Mouse (Mus musculus): Measurements from ENCODE around the gene Scd1.
A peak's percentile ranks its signal among the peaks of the same experiment; 100 is the strongest.

Gene Scd1

DNA sequence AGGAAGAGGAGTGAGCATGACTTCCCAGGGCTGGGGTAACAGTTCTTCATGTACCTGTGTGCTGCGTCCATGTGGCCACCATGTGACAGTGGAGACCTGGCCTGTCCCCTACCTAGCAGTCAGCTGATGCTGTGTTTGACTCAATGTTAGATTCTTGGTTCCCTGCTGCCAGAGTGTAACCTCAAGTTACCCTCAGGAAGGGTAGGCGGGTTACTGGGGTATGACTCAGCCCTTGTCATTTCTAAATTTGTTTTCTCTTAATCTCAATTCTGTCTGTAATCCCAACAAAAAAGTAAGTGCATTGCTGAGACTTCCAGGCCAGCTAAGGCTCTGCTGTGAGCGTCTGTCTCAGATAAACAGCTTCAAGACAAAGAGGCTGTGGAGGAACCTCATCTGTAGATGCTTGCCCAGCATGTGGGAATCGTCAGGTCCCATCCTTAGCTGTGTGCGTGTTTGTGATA, 13.7 kb downstream of the Scd1 start:
- H3K9me3 ChIP-seq (ENCODE audit: low read length), result no peaks in the 10 kb centered on the region
- no peaks in the 10 kb centered on the region for H3K27me3 ChIP-seq (ENCODE audit: insufficient read depth, low read length)
- H3K4me3 ChIP-seq (replicated peaks; ENCODE audit: low read length), result no peak overlapping the region
- TF ChIP-seq CTCF (conservative IDR thresholded peaks at IDR 0.05; ENCODE audit: low read length) (no peak), POU5F1 (IDR thresholded peaks at IDR 0.05; ENCODE audit: borderline replicate concordance, low read length) (no peak), NANOG (IDR thresholded peaks at IDR 0.05; ENCODE audit: borderline replicate concordance, low read length) (no peak)
- H3K4me1 ChIP-seq (replicated peaks; ENCODE audit: low read depth, low read length), result peaks cover 22% of the 10 kb centered on the region
- peaks cover 43% of the 10 kb centered on the region for H3K36me3 ChIP-seq (ENCODE audit: insufficient read depth, low read length)

DNA sequence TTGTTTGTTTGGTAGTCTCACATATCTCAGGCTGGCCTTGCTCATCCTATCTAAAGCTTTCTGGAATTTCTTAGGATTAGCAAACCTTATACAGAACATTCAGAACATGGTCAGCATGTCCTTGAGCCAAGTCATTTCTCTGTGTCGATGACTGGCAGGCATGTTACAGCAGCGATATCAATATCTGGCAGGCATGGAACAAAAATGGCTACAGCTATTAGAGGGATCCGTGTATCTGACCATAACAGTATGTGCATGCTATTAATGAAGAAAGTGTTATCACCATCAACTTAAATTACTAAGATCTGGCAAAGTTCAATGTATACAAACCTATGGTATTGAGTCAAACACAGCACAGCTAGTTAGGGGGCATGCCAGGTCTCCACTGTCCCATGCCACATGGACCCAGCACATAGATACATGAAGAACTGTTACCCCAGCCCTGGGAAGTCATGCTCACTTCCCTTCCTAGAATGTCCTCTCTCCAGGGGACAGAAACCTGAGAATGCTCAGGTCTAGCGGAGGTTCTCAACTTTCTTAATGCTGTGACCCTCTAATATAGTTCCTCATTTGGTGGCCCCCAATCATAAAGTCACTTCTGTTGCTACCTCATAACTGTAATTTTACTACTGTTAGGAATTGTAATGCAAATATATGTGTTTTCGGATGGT, 15.2 kb downstream of the Scd1 start:
- H3K27me3 ChIP-seq (ENCODE audit: insufficient read depth, low read length), result no peaks in the 10 kb centered on the region
- H3K4me1 ChIP-seq (replicated peaks; ENCODE audit: low read depth, low read length), result peaks cover 33% of the 10 kb centered on the region
- H3K9me3 ChIP-seq (ENCODE audit: low read length), result no peaks in the 10 kb centered on the region
- H3K4me3 ChIP-seq (replicated peaks; ENCODE audit: low read length), result no peak overlapping the region
- H3K36me3 ChIP-seq (ENCODE audit: insufficient read depth, low read length), result peaks cover 28% of the 10 kb centered on the region
- TF ChIP-seq POU5F1 (IDR thresholded peaks at IDR 0.05; ENCODE audit: borderline replicate concordance, low read length) (no peak), CTCF (conservative IDR thresholded peaks at IDR 0.05; ENCODE audit: low read length) (no peak), NANOG (IDR thresholded peaks at IDR 0.05; ENCODE audit: borderline replicate concordance, low read length) (no peak)

DNA sequence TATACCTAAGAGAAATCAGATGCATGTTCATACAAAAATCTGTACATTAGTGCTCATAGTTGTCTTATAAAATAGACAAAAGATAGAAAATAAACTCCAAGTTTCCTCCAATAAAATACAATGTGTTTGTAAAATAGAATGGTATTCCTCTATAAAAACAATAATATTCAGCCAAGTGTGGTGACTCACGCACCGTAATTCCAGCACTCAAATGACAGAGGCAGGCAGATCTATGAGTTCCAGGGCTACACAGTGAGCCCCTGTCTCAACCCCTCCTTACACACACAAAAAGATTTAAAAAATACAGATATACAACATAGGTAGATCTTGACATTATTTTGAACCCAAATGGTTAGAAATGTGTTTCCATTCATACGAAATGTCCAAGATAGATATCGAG, 15.8 kb downstream of the Scd1 start:
- Histone ChIP-seq H3K9me3 (ENCODE audit: low read length) (no peaks in the 10 kb centered on the region), H3K36me3 (ENCODE audit: insufficient read depth, low read length) (peaks cover 21% of the 10 kb centered on the region), H3K4me3 (replicated peaks; ENCODE audit: low read length) (no peak overlapping the region), H3K27me3 (ENCODE audit: insufficient read depth, low read length) (no peaks in the 10 kb centered on the region), H3K4me1 (replicated peaks; ENCODE audit: low read depth, low read length) (peaks cover 39% of the 10 kb centered on the region)
- TF ChIP-seq CTCF (conservative IDR thresholded peaks at IDR 0.05; ENCODE audit: low read length) (no peak), NANOG (IDR thresholded peaks at IDR 0.05; ENCODE audit: borderline replicate concordance, low read length) (no peak), POU5F1 (IDR thresholded peaks at IDR 0.05; ENCODE audit: borderline replicate concordance, low read length) (no peak)

DNA sequence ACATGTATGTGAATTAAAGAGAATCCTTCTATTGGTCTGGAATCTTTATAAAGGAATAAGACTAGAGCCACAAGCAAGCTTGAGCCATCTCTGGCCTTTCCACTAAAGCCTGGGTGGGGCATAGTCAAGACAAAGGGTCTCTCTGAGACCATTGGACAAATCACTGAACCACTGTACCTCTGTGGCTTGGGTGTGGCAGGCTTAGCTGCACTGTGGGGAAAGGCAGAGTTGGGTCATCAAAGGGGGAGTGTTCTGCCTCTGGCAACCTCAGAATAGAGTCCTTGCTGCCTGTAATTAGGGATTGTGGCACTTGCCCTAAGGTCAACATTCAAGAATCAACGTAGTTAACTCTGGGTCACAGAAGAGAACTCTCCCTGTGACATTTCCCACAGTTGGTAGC, 18.2 kb downstream of the Scd1 start:
- Histone ChIP-seq H3K4me3 (replicated peaks; ENCODE audit: low read length) (no peak overlapping the region), H3K36me3 (ENCODE audit: insufficient read depth, low read length) (no peaks in the 10 kb centered on the region)
- TF ChIP-seq POU5F1 (IDR thresholded peaks at IDR 0.05; ENCODE audit: borderline replicate concordance, low read length) (no peak), CTCF (conservative IDR thresholded peaks at IDR 0.05; ENCODE audit: low read length) (no peak), NANOG (IDR thresholded peaks at IDR 0.05; ENCODE audit: borderline replicate concordance, low read length) (no peak)

DNA sequence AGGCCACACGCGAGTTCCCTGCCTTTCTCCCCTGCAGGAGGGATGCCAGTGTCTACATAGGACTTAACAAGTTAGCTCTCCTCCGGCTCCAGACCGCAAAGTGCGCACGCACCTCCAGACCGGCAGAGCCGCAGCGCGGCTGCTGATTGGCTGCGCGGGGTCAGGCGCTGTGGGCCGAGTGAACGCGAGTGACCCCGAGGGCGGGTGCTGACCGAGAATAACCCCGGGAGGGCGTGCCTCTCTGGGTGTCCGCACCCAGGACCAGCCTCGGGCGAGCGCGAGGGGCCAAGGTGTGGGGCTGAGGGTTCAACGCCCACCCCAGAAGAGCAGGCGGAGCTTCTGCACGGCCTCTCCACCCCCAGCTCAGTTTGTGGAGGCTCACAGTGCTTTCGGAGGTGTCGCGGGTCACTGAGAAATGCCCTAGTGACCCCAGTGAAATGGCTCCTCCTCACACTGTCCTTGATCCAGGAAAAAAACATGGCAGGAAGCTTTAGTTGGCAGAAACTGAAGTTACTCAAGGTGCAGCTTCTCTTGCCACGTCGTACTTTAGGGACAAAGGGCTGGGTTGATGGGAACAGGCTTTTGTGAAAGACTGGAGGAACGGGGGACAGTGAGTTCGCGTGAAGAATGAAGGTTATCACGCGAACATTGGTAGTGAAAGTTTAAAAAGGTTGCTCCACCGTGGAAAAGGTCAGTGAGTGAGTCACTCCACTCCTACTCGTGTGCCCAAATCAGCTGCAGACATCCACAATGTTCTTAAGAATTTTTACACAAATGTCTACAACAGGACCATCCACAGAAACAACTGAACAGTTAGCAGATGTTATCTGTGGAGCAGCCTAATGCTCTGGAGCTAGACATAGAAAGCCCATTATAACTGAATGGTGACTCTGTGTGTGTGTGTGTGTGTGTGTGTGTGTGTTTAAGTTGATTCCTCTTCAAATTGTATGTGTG, 18.9 kb downstream of the Scd1 start:
- TF ChIP-seq CTCF (conservative IDR thresholded peaks at IDR 0.05; ENCODE audit: low read length) (no peak), POU5F1 (IDR thresholded peaks at IDR 0.05; ENCODE audit: borderline replicate concordance, low read length) (no peak), NANOG (IDR thresholded peaks at IDR 0.05; ENCODE audit: borderline replicate concordance, low read length) (no peak)
- Histone ChIP-seq H3K9me3 (ENCODE audit: low read length) (no peaks in the 10 kb centered on the region), H3K36me3 (ENCODE audit: insufficient read depth, low read length) (no peaks in the 10 kb centered on the region), H3K4me1 (replicated peaks; ENCODE audit: low read depth, low read length) (peaks cover 50% of the 10 kb centered on the region), H3K4me3 (replicated peaks; ENCODE audit: low read length) (peak overlapping the region; percentile 79), H3K27me3 (ENCODE audit: insufficient read depth, low read length) (no peaks in the 10 kb centered on the region)

More for the DNA sequence above, 18.2 kb downstream of the Scd1 start:
- H3K9me3 ChIP-seq (ENCODE audit: low read length), result no peaks in the 10 kb centered on the region
- no peaks in the 10 kb centered on the region for H3K27me3 ChIP-seq (ENCODE audit: insufficient read depth, low read length)
- H3K4me1 ChIP-seq (replicated peaks; ENCODE audit: low read depth, low read length), result peaks cover 56% of the 10 kb centered on the region

DNA sequence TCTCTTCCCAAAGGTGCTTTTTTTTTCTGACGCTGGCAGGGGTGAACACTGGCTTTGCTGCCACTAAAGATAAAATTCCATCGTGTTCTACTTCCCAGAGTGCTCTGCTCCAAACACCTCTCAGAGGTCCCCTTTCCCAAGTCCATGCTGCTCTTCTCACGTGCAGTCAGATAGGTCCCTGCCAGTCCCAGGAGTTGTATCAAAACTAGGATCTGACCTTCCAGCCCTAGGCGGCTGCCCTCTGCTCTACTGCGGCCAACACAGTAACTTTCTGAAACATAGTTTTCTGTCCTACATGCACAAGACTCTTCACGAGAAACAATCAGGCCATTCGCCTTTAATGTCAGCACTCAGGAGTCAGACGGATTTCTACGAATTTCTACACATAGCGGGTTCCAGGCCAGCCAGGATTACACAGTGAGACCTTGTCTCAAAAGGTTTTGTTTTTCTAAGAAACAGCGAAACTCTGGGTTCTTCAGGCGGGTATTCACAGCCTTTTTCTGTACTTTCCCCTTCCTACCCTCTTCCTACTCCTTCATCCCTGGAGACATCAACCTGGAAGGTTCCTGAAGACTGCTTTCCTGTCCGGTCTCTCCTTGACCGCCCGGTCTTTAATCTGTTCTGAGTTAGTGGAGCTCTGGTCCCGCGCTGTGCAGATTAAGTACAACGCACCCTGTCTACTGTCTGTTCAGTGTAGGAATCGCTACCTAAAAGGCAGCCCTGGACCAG, 19.8 kb downstream of the Scd1 start:
- Histone ChIP-seq H3K4me3 (replicated peaks; ENCODE audit: low read length) (peak overlapping the region; percentile 79), H3K9me3 (ENCODE audit: low read length) (no peaks in the 10 kb centered on the region), H3K4me1 (replicated peaks; ENCODE audit: low read depth, low read length) (peaks cover 49% of the 10 kb centered on the region), H3K36me3 (ENCODE audit: insufficient read depth, low read length) (no peaks in the 10 kb centered on the region), H3K27me3 (ENCODE audit: insufficient read depth, low read length) (no peaks in the 10 kb centered on the region)
- TF ChIP-seq NANOG (IDR thresholded peaks at IDR 0.05; ENCODE audit: borderline replicate concordance, low read length) (no peak), POU5F1 (IDR thresholded peaks at IDR 0.05; ENCODE audit: borderline replicate concordance, low read length) (no peak), CTCF (conservative IDR thresholded peaks at IDR 0.05; ENCODE audit: low read length) (no peak)

DNA sequence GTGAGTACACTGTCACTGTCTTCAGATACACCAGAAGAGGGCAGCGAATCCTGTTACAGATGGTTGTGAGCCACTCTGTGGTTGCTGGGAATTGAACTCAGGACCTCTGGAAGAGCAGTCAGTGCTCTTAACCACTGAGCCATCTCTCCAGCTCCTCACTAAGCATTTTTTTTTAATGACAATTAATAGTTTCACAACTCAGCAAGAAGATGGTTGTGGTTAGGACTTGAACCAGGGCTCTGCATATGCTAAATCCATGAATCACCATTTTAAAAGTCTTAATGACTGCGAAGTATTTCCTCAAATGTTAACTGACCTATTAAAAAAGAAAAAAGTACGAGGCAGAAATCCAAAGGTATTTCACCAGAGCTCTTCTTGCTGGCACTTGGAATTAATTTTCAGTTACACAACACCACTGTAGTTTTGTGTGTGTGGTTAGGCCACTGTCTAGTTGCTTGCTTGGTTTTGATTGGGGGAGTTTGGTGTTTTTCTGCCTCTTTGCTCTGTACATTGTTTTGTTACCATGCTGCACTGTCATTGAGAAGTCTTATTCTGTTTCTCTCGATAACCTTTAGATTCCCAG, 20.5 kb downstream of the Scd1 start:
- no peaks in the 10 kb centered on the region for H3K9me3 ChIP-seq (ENCODE audit: low read length)
- no peaks in the 10 kb centered on the region for H3K36me3 ChIP-seq (ENCODE audit: insufficient read depth, low read length)
- peaks cover 49% of the 10 kb centered on the region for H3K4me1 ChIP-seq (replicated peaks; ENCODE audit: low read depth, low read length)
- H3K4me3 ChIP-seq (replicated peaks; ENCODE audit: low read length), result no peak overlapping the region
- TF ChIP-seq CTCF (conservative IDR thresholded peaks at IDR 0.05; ENCODE audit: low read length) (no peak), NANOG (IDR thresholded peaks at IDR 0.05; ENCODE audit: borderline replicate concordance, low read length) (no peak), POU5F1 (IDR thresholded peaks at IDR 0.05; ENCODE audit: borderline replicate concordance, low read length) (no peak)
- no peaks in the 10 kb centered on the region for H3K27me3 ChIP-seq (ENCODE audit: insufficient read depth, low read length)

All from E14TG2a.4 (cell line).